Mouse (Mus musculus) cerebellum, adult 2 months (tissue): ENCODE measurements around the gene Des. TPM values are rescaled to one million over a fixed set of nuclear protein-coding genes. Genes with fewer than 3 reads are reported as not detected.

Experiments used
- DNase-seq, 2 experiments: peaks; one replicate each; pipeline ENCODE4 v3.0.0; 2021
- H3K27ac ChIP-seq: fragments of 200-500 bp; 2 replicates; pipeline ENCODE4 v1.5.1; 2012; ENCODE audit warnings: low read length, control low read depth, inconsistent platforms; ENCODE audit not compliant: insufficient read depth
- H3K27me3 ChIP-seq: fragments of 200-500 bp; 2 replicates; pipeline ENCODE4 v1.6.1; 2012; ENCODE audit warnings: inconsistent platforms, mild to moderate bottlenecking, low read length, moderate library complexity; ENCODE audit not compliant: control insufficient read depth, insufficient read depth
- H3K4me1 ChIP-seq: fragments of 200-500 bp; 2 replicates; pipeline ENCODE4 v1.6.1; 2011; ENCODE audit warnings: low read length; ENCODE audit not compliant: control insufficient read depth, insufficient read depth
- H3K4me3 ChIP-seq: fragments of 200-500 bp; replicated peaks from 2 replicates; pipeline ENCODE3; 2011; ENCODE audit warnings: mild to moderate bottlenecking, low read depth, low read length, control low read depth; ENCODE audit not compliant: insufficient read depth
- CTCF ChIP-seq: fragments of 200-500 bp; IDR thresholded peaks from 2 replicates; pipeline ENCODE4 v1.5.1; 2011; ENCODE audit warnings: low read depth, mild to moderate bottlenecking, control low read depth, low read length, moderate library complexity, borderline replicate concordance; ENCODE audit not compliant: insufficient read depth
- POLR2A ChIP-seq: fragments of 200-500 bp; IDR thresholded peaks from 2 replicates; pipeline ENCODE4 v1.6.1; 2011; ENCODE audit warnings: low read length, control low read depth, borderline replicate concordance; ENCODE audit not compliant: insufficient read depth
- WGBS: fragments of 180-500 bp; shearing (Covaris S2); methylation state at CpG from one replicate; pipeline ENCODE4 v1.1.7; 2018; 5-methylcytosine and 5-hydroxymethylcytosine counted together
- polyA plus RNA-seq: library from polyadenylated mRNA; depleted of rRNA; stranded (reverse); fragments of >200 nt; gene quantifications from 2 replicates; pipeline ENCODE4 v1.2.3, GENCODE M21; 2012

The Des gene
- polyA plus RNA-seq, 1 experiment = 2.1 TPM

GRCm38 (mm10) chr1:75387929-75388897, 28.1 kb downstream of the Des start:
- 27% methylated on average over 94 of the region's 94 CpGs for WGBS
- H3K27ac ChIP-seq = peak overlapping the region; percentile 57
- H3K4me1 ChIP-seq = peaks cover 74% of the 10 kb centered on the region
- TF ChIP-seq CTCF (no peak), POLR2A (no peak)
- peak; percentile 38 to 68 for DNase-seq
- no peak overlapping the region for H3K4me3 ChIP-seq
- H3K27me3 ChIP-seq = no peaks in the 10 kb centered on the region

- Histone ChIP-seq H3K4me3 (no peak overlapping the region), H3K27me3 (no peaks in the 10 kb centered on the region), H3K27ac (peak overlapping the region; percentile 57; the same call in 1 of the 2 replicates), H3K4me1 (peaks cover 76% of the 10 kb centered on the region)
- DNase-seq = peak in 1 of 2 experiments; percentile 53
- no peak for TF ChIP-seq CTCF
- TF ChIP-seq POLR2A = no peak
- WGBS = 40% methylated on average over 23 of the region's 23 CpGs
Measured at GRCm38 (mm10) chr1:75388898-75389515, 28.9 kb downstream of the Des start.

DNA sequence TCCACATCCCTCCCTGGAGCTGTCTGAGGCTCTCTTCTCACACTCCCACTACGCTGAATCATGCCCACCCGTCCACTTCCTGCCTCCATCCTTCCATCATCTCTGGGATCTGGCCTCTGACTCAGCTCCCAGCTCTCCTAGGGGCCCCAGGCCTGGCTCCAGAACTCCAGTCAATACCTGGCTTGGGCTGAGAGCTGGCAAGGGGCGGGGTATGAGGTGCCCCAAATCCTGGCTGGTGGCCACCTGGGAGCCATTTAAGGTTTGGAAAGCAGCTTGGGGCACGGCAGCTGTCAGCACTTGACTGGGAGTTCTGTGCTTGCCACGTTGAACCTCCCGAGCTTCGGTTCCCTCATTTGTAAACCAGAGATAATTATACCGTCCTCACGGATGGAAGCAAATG, 33.0 kb downstream of the Des start:
- Histone ChIP-seq H3K4me1 (peaks cover 56% of the 10 kb centered on the region), H3K27ac (peak overlapping the region; percentile 57), H3K27me3 (no peaks in the 10 kb centered on the region), H3K4me3 (no peak overlapping the region)
- no peak for TF ChIP-seq CTCF
- TF ChIP-seq POLR2A = no peak
- peak; percentile 94 to 96 for DNase-seq
- WGBS = 6% methylated on average over 9 of the region's 9 CpGs

- 79% methylated on average over 3 of the region's 3 CpGs for WGBS
- peak; percentile 42 to 49 for DNase-seq
- H3K27me3 ChIP-seq = no peaks in the 10 kb centered on the region
- H3K4me3 ChIP-seq = no peak overlapping the region
- H3K27ac ChIP-seq = peak overlapping the region; percentile 57
- no peak for TF ChIP-seq CTCF
- TF ChIP-seq POLR2A = no peak
- H3K4me1 ChIP-seq = peaks cover 53% of the 10 kb centered on the region
Measured at GRCm38 (mm10) chr1:75393846-75394245, 33.7 kb downstream of the Des start.

GRCm38 (mm10) chr1:75398761-75399402, 38.8 kb downstream of the Des start:
- no peaks in the 10 kb centered on the region for H3K27me3 ChIP-seq
- DNase-seq = peak; percentile 72 to 81
- peaks cover 38% of the 10 kb centered on the region for H3K4me1 ChIP-seq
- TF ChIP-seq POLR2A (no peak), CTCF (peak; percentile 56)
- peak overlapping the region; percentile 26; the same call in 1 of the 2 replicates for H3K27ac ChIP-seq
- WGBS = 24% methylated on average over 9 of the region's 9 CpGs
- H3K4me3 ChIP-seq = no peak overlapping the region

DNA sequence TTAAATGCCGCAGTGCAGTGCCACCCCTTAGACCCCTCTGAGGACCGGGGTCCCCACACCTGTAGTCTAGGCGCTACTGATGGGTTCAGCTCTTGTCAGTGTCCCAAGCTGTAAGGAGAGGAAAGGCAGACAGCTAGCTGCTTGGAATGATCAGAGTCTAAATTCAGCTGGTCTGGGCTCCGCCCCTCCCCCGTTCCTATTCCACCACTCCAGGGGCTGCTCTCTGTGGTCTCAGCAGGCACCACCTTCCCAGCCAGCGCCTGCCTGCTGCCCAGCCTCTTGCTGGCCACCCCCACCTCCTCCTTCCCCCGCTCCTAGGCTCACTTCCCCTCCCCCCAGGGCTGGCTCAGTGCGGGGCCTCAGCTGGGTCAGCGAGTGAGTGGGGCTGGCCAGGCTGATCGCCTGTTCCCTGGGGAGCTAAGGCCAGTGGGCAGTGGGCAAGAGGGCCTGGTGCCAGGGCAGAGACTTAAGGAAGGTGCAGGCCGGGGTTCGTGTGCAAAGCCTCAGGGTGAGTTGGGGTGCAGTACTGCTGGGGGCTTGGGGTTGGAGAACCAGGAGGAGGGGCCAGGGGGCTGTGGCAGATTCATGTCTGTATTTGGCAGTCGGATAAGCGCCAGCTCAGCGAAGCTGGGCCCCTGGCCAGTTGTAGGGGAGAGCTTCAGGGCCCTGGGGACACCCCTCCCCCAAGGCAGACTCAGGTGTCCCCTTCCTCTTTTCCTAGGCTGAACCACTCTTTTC, 39.8 kb downstream of the Des start:
- Histone ChIP-seq H3K27me3 (no peaks in the 10 kb centered on the region), H3K4me3 (no peak overlapping the region), H3K4me1 (peaks cover 27% of the 10 kb centered on the region), H3K27ac (peak overlapping the region; percentile 32; the same call in 1 of the 2 replicates)
- DNase-seq = peak in 1 of 2 experiments; percentile 53
- 17% methylated on average over 15 of the region's 15 CpGs for WGBS
- TF ChIP-seq POLR2A (no peak), CTCF (no peak)

GRCm38 (mm10) chr1:75400493-75401115, 40.5 kb downstream of the Des start:
- peaks cover 20% of the 10 kb centered on the region for H3K4me1 ChIP-seq
- DNase-seq = no peak
- no peaks in the 10 kb centered on the region for H3K27me3 ChIP-seq
- no peak overlapping the region for H3K4me3 ChIP-seq
- TF ChIP-seq POLR2A = no peak
- no peak for TF ChIP-seq CTCF
- H3K27ac ChIP-seq = no peak overlapping the region
- 42% methylated on average over 6 of the region's 6 CpGs for WGBS
